Mouse (Mus musculus) stomach, embryonic 14.5 days (tissue): Measurements from ENCODE around the gene Cyp2c50. TPM values are rescaled to one million over a fixed set of nuclear protein-coding genes. Genes with fewer than 3 reads are reported as not detected.
"Not testable (repeated sequence)": the region's sequence is repeated elsewhere in the genome, so short reads cannot be mapped to it uniquely, and the experiment has no call there.

Experiments
- ATAC-seq: fragments of 200-750 bp; cut with Nextera tagmentation; 2 replicates; pipeline ENCODE4 v1.8.0; 2017; ENCODE audit warnings: low read depth, moderate TSS enrichment; ENCODE audit not compliant: insufficient number of reproducible peaks, insufficient read depth, low FRiP score
- H3K27ac ChIP-seq: fragments of 300-500 bp; sonication (generic); 2 replicates; pipeline ENCODE4 v1.5.1; 2014; ENCODE audit warnings: mild to moderate bottlenecking, low read length, moderate library complexity, mixed read lengths
- H3K27me3 ChIP-seq: fragments of 300-500 bp; sonication (generic); 2 replicates; pipeline ENCODE4 v1.6.1; 2014; ENCODE audit warnings: low read length, control low read depth, mixed read lengths; ENCODE audit not compliant: control insufficient read depth, insufficient read depth
- H3K36me3 ChIP-seq: fragments of 300-500 bp; sonication (generic); 2 replicates; pipeline ENCODE4 v1.6.1; 2014; ENCODE audit warnings: mild to moderate bottlenecking, control low read depth, low read length, moderate library complexity, mixed read lengths; ENCODE audit not compliant: control insufficient read depth, insufficient read depth
- H3K4me1 ChIP-seq: fragments of 300-500 bp; sonication (generic); 2 replicates; pipeline ENCODE4 v1.6.1; 2014; ENCODE audit warnings: low read length, control low read depth, mixed read lengths; ENCODE audit not compliant: control insufficient read depth, insufficient read depth
- H3K4me2 ChIP-seq: fragments of 300-500 bp; sonication (generic); replicated peaks from 2 replicates; pipeline ENCODE4 v1.6.1; 2014; ENCODE audit warnings: low read depth, low read length, control low read depth
- H3K4me3 ChIP-seq: fragments of 300-500 bp; sonication (generic); 2 replicates; pipeline ENCODE4 v1.5.1; 2014; ENCODE audit warnings: low read depth, low read length, control low read depth
- H3K9ac ChIP-seq: fragments of 300-500 bp; sonication (generic); replicated peaks from 2 replicates; pipeline ENCODE4 v1.6.1; 2014; ENCODE audit warnings: low read depth, mild to moderate bottlenecking, control low read depth, low read length, moderate library complexity, mixed read lengths
- H3K9me3 ChIP-seq: fragments of 300-500 bp; sonication (generic); 2 replicates; pipeline ENCODE4 v1.6.1; 2016; ENCODE audit warnings: low read depth, low read length, control low read depth; ENCODE audit not compliant: control insufficient read depth
- WGBS: fragments of 180-500 bp; shearing (Covaris S2); extraction: QIAGEN DNeasy Blood & Tissue Kit; methylation state at CpG from one replicate; pipeline ENCODE4 v1.1.7; 2014; 5-methylcytosine and 5-hydroxymethylcytosine counted together
- polyA plus RNA-seq: library from polyadenylated mRNA; unstranded; fragments of >200 nt; fragmentation: Nextera tagmentation; extraction: Ambion mirVana; gene quantifications from 2 replicates; pipeline ENCODE4 v1.2.1, GENCODE M21; 2014

Cyp2c50 gene
- not detected in 2 replicates for polyA plus RNA-seq

- ATAC-seq, H3K36me3 ChIP-seq, H3K9me3 ChIP-seq, H3K9ac ChIP-seq, H3K27me3 ChIP-seq, H3K4me2 ChIP-seq, H3K4me3 ChIP-seq, H3K4me1 ChIP-seq, H3K27ac ChIP-seq: not testable (repeated sequence)
- WGBS, result 89% methylated on average over 1 of the region's 1 CpGs
These were observed at the start of gene Cyp2c50 for GRCm38 (mm10) chr19:40089421-40089820. Cyp2c50 (plus strand) TSS chr19:40089688.

- ATAC-seq, result no peak
- Histone ChIP-seq H3K9me3 (no peaks in the 10 kb centered on the region), H3K36me3 (no peaks in the 10 kb centered on the region), H3K27me3 (no peaks in the 10 kb centered on the region), H3K9ac (no peak within 1 kb of the TSS), H3K4me3 (no peak within 1 kb of the TSS), H3K4me1 (no peaks in the 10 kb centered on the region), H3K4me2 (no peak within 1 kb of the TSS), H3K27ac (no peak within 1 kb of the TSS)
These were observed 15.8 kb upstream of the Cyp2c50 start, which contains the start of gene Cyp2c54 for GRCm38 (mm10) chr19:40073701-40074100. Cyp2c54 (minus strand) TSS chr19:40073827.

GRCm38 (mm10) chr19:40088381-40088780, 1.1 kb upstream of the Cyp2c50 start:
- no peak overlapping the region for H3K27ac ChIP-seq
- no peak overlapping the region for H3K9ac ChIP-seq
- H3K36me3 ChIP-seq, result no peaks in the 10 kb centered on the region
- H3K27me3 ChIP-seq, result no peaks in the 10 kb centered on the region
- no peaks in the 10 kb centered on the region for H3K9me3 ChIP-seq
- H3K4me1 ChIP-seq, result no peaks in the 10 kb centered on the region
- ATAC-seq, result no peak
- no peak overlapping the region for H3K4me3 ChIP-seq
- WGBS, result 82% methylated on average over 1 of the region's 1 CpGs
- H3K4me2 ChIP-seq, result no peak overlapping the region

- 72% methylated on average over 3 of the region's 3 CpGs for WGBS
- H3K4me2 ChIP-seq, result no peak overlapping the region
- no peaks in the 10 kb centered on the region for H3K4me1 ChIP-seq
- no peak for ATAC-seq
- no peaks in the 10 kb centered on the region for H3K27me3 ChIP-seq
- H3K4me3 ChIP-seq, result no peak overlapping the region
- H3K9me3 ChIP-seq, result no peaks in the 10 kb centered on the region
- no peaks in the 10 kb centered on the region for H3K36me3 ChIP-seq
- H3K9ac ChIP-seq, result no peak overlapping the region
- H3K27ac ChIP-seq, result no peak overlapping the region
These were observed 1.6 kb downstream of the Cyp2c50 start for GRCm38 (mm10) chr19:40091111-40091510.

- H3K4me3 ChIP-seq, H3K4me2 ChIP-seq, H3K36me3 ChIP-seq, H3K27me3 ChIP-seq, H3K9ac ChIP-seq, H3K4me1 ChIP-seq, H3K9me3 ChIP-seq, H3K27ac ChIP-seq, ATAC-seq: not testable (repeated sequence)
- 82% methylated on average over 13 of the region's 13 CpGs for WGBS
These were observed 30.1 kb downstream of the Cyp2c50 start for GRCm38 (mm10) chr19:40119624-40120023.

- H3K9ac ChIP-seq, H3K36me3 ChIP-seq, ATAC-seq, H3K27ac ChIP-seq, H3K4me2 ChIP-seq, H3K9me3 ChIP-seq, H3K27me3 ChIP-seq, H3K4me1 ChIP-seq, H3K4me3 ChIP-seq: not testable (repeated sequence)
- WGBS, result 88% methylated on average over 3 of the region's 3 CpGs
These were observed 35.7 kb downstream of the Cyp2c50 start for GRCm38 (mm10) chr19:40125165-40125564.

GRCm38 (mm10) chr19:40126996-40127395, 37.5 kb downstream of the Cyp2c50 start:
- not testable (repeated sequence) for H3K36me3 ChIP-seq, H3K4me2 ChIP-seq, H3K9me3 ChIP-seq, H3K4me3 ChIP-seq, H3K27me3 ChIP-seq, H3K4me1 ChIP-seq, H3K9ac ChIP-seq, ATAC-seq, H3K27ac ChIP-seq
- 43% methylated on average over 2 of the region's 2 CpGs for WGBS

Other genes starting within 250 kb of the Cyp2c50 start
- gene Cyp2c69, start 202.9 kb upstream of the Cyp2c50 start, polyA plus RNA-seq, result not detected in 2 replicates
- not detected in 2 replicates for gene Cyp2c37, start 97.3 kb upstream of the Cyp2c50 start, polyA plus RNA-seq
- gene Cyp2c54, start 15.9 kb upstream of the Cyp2c50 start, polyA plus RNA-seq, result not detected in 2 replicates
- 0.77 and 1.1 TPM in 2 replicates for gene Cyp2c70, start 97.6 kb downstream of the Cyp2c50 start, polyA plus RNA-seq
- gene Pdlim1, start 182.2 kb downstream of the Cyp2c50 start, polyA plus RNA-seq, result 213 and 220 TPM in 2 replicates